22 mouse cellular contexts compared by ENCODE assay signal in the genomic region with DNA sequence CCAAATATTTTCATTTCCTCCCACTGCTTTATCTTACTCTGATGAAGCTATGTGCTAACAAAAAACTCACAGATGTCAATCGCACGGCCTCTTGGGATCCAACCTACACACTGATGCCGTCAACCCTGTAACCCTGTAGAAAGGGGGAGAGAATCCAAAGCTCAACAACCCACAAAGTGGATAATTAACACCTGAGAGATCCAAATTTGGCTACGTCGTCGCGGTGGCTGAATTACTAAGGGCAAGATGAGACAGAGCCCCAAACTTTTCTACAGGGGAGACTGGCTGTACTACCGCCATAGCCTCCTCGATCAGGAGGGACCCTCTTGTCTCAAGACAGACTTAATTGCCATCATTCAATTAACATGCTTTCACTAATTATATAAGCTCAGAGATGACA.
"Had no signal": no experiment of that assay in that cellular context is flagged by ENCODE, and none has a peak within 500 bp of the region (broad histone marks: within the 10 kb centered on the region; RNA-seq: fewer than 3 reads in every experiment).

No protein-coding gene starts in this region.

- H3K9ac ChIP-seq: limb, embryonic 15.5 days; liver, embryonic 14.5 days; liver, postnatal 0 days; lung, embryonic 14.5 days; midbrain, embryonic 15.5 days; neural tube, embryonic 12.5 days; neural tube, embryonic 15.5 days; stomach, embryonic 15.5 days had no signal

- H3K4me3 ChIP-seq: layer of hippocampus, adult 2 months; limb, embryonic 15.5 days; megakaryocyte, embryonic 14.5 days; midbrain, embryonic 10.5 days; midbrain, embryonic 15.5 days; neural tube, embryonic 12.5 days; neural tube, embryonic 15.5 days; stomach, embryonic 15.5 days had no signal

- DNase-seq: kidney, adult 2 months; kidney, postnatal 25 days; layer of hippocampus, adult 9-11 months; left cerebral cortex, postnatal 4 days; liver, postnatal 0 days; lung, embryonic 14.5 days; right cerebral cortex, adult 18-20 months; right cerebral cortex, postnatal 25 days; spleen, adult 18-20 months; thymus, postnatal 25 days had no signal

- H3K27ac ChIP-seq: kidney, postnatal 0 days; liver, embryonic 14.5 days; midbrain, embryonic 10.5 days; neural tube, embryonic 12.5 days; neural tube, embryonic 15.5 days had no signal

- H3K4me2 ChIP-seq: liver, embryonic 11.5 days; lung, embryonic 14.5 days; midbrain, embryonic 15.5 days; neural tube, embryonic 12.5 days; neural tube, embryonic 15.5 days; stomach, embryonic 15.5 days had no signal

- H3K36me3 ChIP-seq: limb, embryonic 15.5 days; midbrain, embryonic 10.5 days; midbrain, embryonic 15.5 days; neural tube, embryonic 12.5 days; neural tube, embryonic 15.5 days; stomach, embryonic 15.5 days had no signal

- ATAC-seq: liver, postnatal 0 days; lung, postnatal 0 days; midbrain, embryonic 15.5 days had no signal

- H3K9me3 ChIP-seq: limb, embryonic 15.5 days; megakaryocyte, embryonic 14.5 days; midbrain, embryonic 15.5 days; neural tube, embryonic 12.5 days; neural tube, embryonic 15.5 days; stomach, embryonic 15.5 days had no signal

- H3K4me1 ChIP-seq: megakaryocyte, embryonic 14.5 days; stomach, embryonic 15.5 days had no signal

- H3K27me3 ChIP-seq: limb, embryonic 15.5 days; megakaryocyte, embryonic 14.5 days; midbrain, embryonic 15.5 days; neural tube, embryonic 12.5 days; neural tube, embryonic 15.5 days; stomach, embryonic 15.5 days had no signal
